Mouse (Mus musculus) CH12.LX (cell line): ENCODE measurements around the gene Atf4. TPM values are rescaled to one million over a fixed set of nuclear protein-coding genes. Genes with fewer than 3 reads are reported as not detected.

Experiments used
- DNase-seq: peaks from one replicate; pipeline ENCODE4 v3.0.0-alpha.2; 2013; ENCODE audit errors: extremely low read depth
- H3K27ac ChIP-seq: 2 replicates; pipeline ENCODE4 v1.5.1; 2012; ENCODE audit warnings: low read depth, mild to moderate bottlenecking, control low read depth, moderate library complexity; ENCODE audit not compliant: insufficient read depth
- H3K27me3 ChIP-seq: replicated peaks from 2 replicates; pipeline ENCODE3; 2012; ENCODE audit warnings: inconsistent platforms
- H3K36me3 ChIP-seq, 2 experiments: replicated peaks in 1 of 2; 2 replicates each; pipeline versions ENCODE3 to v1.6.1; 2012; ENCODE audit warnings: inconsistent platforms in 1 of 2, low read length in 1 of 2, mild to moderate bottlenecking in 1 of 2, mixed read lengths in 1 of 2, moderate library complexity in 1 of 2; ENCODE audit not compliant: control insufficient read depth in 1 of 2, insufficient read depth in 1 of 2
- H3K4me1 ChIP-seq, 2 experiments: 2 replicates each; pipeline ENCODE4 v1.6.1; 2012; ENCODE audit warnings: inconsistent platforms in 1 of 2, moderate library complexity in 1 of 2; ENCODE audit not compliant: insufficient read depth in 2 of 2, control insufficient read depth in 1 of 2
- H3K4me2 ChIP-seq: 2 replicates; pipeline ENCODE4 v1.6.1; 2012; ENCODE audit warnings: low read depth, mild to moderate bottlenecking, control low read depth; ENCODE audit not compliant: poor library complexity, insufficient read depth, severe bottlenecking
- H3K4me3 ChIP-seq, 3 experiments: fragments of 150-350 bp in 1 of 3; sonication (generic) in 1 of 3; replicated peaks in 1 of 3; 2 replicates each; pipeline versions ENCODE3 to v1.5.1; 2011 to 2012; ENCODE audit warnings: low read depth in 2 of 3, low read length in 2 of 3, mild to moderate bottlenecking in 2 of 3, moderate library complexity in 2 of 3, control low read depth in 1 of 3, improper control_type of control experiment in 1 of 3, inconsistent platforms in 1 of 3, mixed read lengths in 1 of 3; ENCODE audit not compliant: poor library complexity in 1 of 3
- H3K79me2 ChIP-seq: replicated peaks from 2 replicates; pipeline ENCODE4 v1.6.1; 2012; ENCODE audit warnings: mild to moderate bottlenecking, moderate library complexity; ENCODE audit not compliant: control insufficient read depth, poor library complexity, insufficient read depth, severe bottlenecking; ENCODE audit errors: extremely low read depth
- H3K9ac ChIP-seq: 2 replicates; pipeline ENCODE4 v1.6.1; 2012; ENCODE audit warnings: low read depth, mild to moderate bottlenecking, control low read depth, moderate library complexity; ENCODE audit not compliant: insufficient read depth
- H3K9me3 ChIP-seq: replicated peaks from 2 replicates; pipeline ENCODE3; 2012; ENCODE audit warnings: low read length, inconsistent platforms, mixed read lengths
- BHLHE40 ChIP-seq: IDR thresholded peaks from 2 replicates; pipeline ENCODE4 v1.6.1; 2011; ENCODE audit warnings: mild to moderate bottlenecking, low read depth, low read length, improper control_type of control experiment
- CHD1 ChIP-seq: IDR thresholded peaks from 2 replicates; pipeline ENCODE4 v1.6.1; 2012; ENCODE audit warnings: low read depth, low read length, improper control_type of control experiment, inconsistent platforms
- E2F4 ChIP-seq: IDR thresholded peaks from 2 replicates; pipeline ENCODE4 v1.6.1; 2011; ENCODE audit warnings: low read depth, low read length, improper control_type of control experiment; ENCODE audit not compliant: insufficient replicate concordance
- ELF1 ChIP-seq: IDR thresholded peaks from 2 replicates; pipeline ENCODE4 v1.6.1; 2014; ENCODE audit warnings: low read depth, mild to moderate bottlenecking, inconsistent platforms, low read length, improper control_type of control experiment
- ETS1 ChIP-seq: conservative IDR thresholded peaks from 2 replicates; pipeline ENCODE4 v1.6.1; 2012; ENCODE audit warnings: low read depth, mild to moderate bottlenecking, inconsistent platforms, low read length, improper control_type of control experiment, moderate library complexity
- GABPA ChIP-seq: IDR thresholded peaks from 2 replicates; pipeline ENCODE4 v1.6.1; 2012; ENCODE audit warnings: low read depth, low read length, improper control_type of control experiment, inconsistent platforms; ENCODE audit not compliant: insufficient replicate concordance
- HCFC1 ChIP-seq: IDR thresholded peaks from 2 replicates; pipeline ENCODE4 v1.6.1; 2012; ENCODE audit warnings: low read depth, mild to moderate bottlenecking, inconsistent platforms, low read length, improper control_type of control experiment
- IRF4 ChIP-seq: IDR thresholded peaks from 2 replicates; pipeline ENCODE4 v1.6.1; 2014; ENCODE audit warnings: low read depth, mild to moderate bottlenecking, inconsistent platforms, low read length, improper control_type of control experiment
- JUN ChIP-seq: IDR thresholded peaks from 2 replicates; pipeline ENCODE4 v1.6.1; 2011; ENCODE audit warnings: low read depth, mild to moderate bottlenecking, low read length, improper control_type of control experiment, moderate library complexity; ENCODE audit not compliant: insufficient read depth
- JUND ChIP-seq: conservative IDR thresholded peaks from 2 replicates; pipeline ENCODE4 v1.6.1; 2011; ENCODE audit warnings: low read depth, low read length, improper control_type of control experiment
- KAT2A ChIP-seq: IDR thresholded peaks from 2 replicates; pipeline ENCODE4 v1.6.1; 2012; ENCODE audit warnings: low read length, improper control_type of control experiment, inconsistent platforms; ENCODE audit not compliant: insufficient replicate concordance
- MAZ ChIP-seq: IDR thresholded peaks from 2 replicates; pipeline ENCODE4 v1.6.1; 2012; ENCODE audit warnings: low read depth, mild to moderate bottlenecking, inconsistent platforms, low read length, improper control_type of control experiment, moderate library complexity
- MEF2A ChIP-seq: IDR thresholded peaks from 2 replicates; pipeline ENCODE4 v1.6.1; 2014; ENCODE audit warnings: low read depth, mild to moderate bottlenecking, inconsistent platforms, low read length, improper control_type of control experiment, borderline replicate concordance
- MXI1 ChIP-seq: IDR thresholded peaks from 2 replicates; pipeline ENCODE4 v1.6.1; 2011; ENCODE audit warnings: mild to moderate bottlenecking, low read depth, low read length, improper control_type of control experiment
- MYC ChIP-seq: IDR thresholded peaks from 2 replicates; pipeline ENCODE4 v1.6.1; 2011; ENCODE audit warnings: low read depth, mild to moderate bottlenecking, improper control_type of control experiment, low read length
- NELFE ChIP-seq: IDR thresholded peaks from 2 replicates; pipeline ENCODE4 v1.6.1; 2011; ENCODE audit warnings: low read depth, low read length, improper control_type of control experiment
- PAX5 ChIP-seq: IDR thresholded peaks from 2 replicates; pipeline ENCODE4 v1.6.1; 2012; ENCODE audit warnings: low read length, inconsistent platforms, mixed read lengths
- POLR2A ChIP-seq: IDR thresholded peaks from 2 replicates; pipeline ENCODE4 v1.6.1; 2011; ENCODE audit warnings: low read depth, mild to moderate bottlenecking, improper control_type of control experiment, low read length
- RAD21 ChIP-seq: IDR thresholded peaks from 2 replicates; pipeline ENCODE4 v1.6.1; 2011; ENCODE audit warnings: low read depth, mild to moderate bottlenecking, low read length, improper control_type of control experiment, moderate library complexity
- SMC3 ChIP-seq: IDR thresholded peaks from 2 replicates; pipeline ENCODE4 v1.6.1; 2011; ENCODE audit warnings: low read depth, low read length, improper control_type of control experiment
- TCF12 ChIP-seq: IDR thresholded peaks from 2 replicates; pipeline ENCODE4 v1.6.1; 2014; ENCODE audit warnings: low read depth, mild to moderate bottlenecking, inconsistent platforms, low read length, improper control_type of control experiment
- UBTF ChIP-seq: IDR thresholded peaks from 2 replicates; pipeline ENCODE4 v1.6.1; 2012; ENCODE audit warnings: low read depth, mild to moderate bottlenecking, inconsistent platforms, low read length, improper control_type of control experiment, moderate library complexity
- USF1 ChIP-seq: IDR thresholded peaks from 2 replicates; pipeline ENCODE4 v1.6.1; 2014; ENCODE audit warnings: low read depth, mild to moderate bottlenecking, inconsistent platforms, low read length, improper control_type of control experiment
- USF2 ChIP-seq: conservative IDR thresholded peaks from 2 replicates; pipeline ENCODE4 v1.6.1; 2011; ENCODE audit warnings: low read depth, low read length, improper control_type of control experiment
- ZC3H11A ChIP-seq: IDR thresholded peaks from 2 replicates; pipeline ENCODE4 v1.6.1; 2012; ENCODE audit warnings: low read depth, mild to moderate bottlenecking, inconsistent platforms, low read length, improper control_type of control experiment
- ZKSCAN1 ChIP-seq: IDR thresholded peaks from 2 replicates; pipeline ENCODE4 v1.6.1; 2012; ENCODE audit warnings: low read depth, inconsistent platforms, low read length, improper control_type of control experiment, borderline replicate concordance
- ZMIZ1 ChIP-seq: IDR thresholded peaks from 2 replicates; pipeline ENCODE4 v1.6.1; 2012; ENCODE audit warnings: low read depth, mild to moderate bottlenecking, inconsistent platforms, low read length, improper control_type of control experiment
- ZNF384 ChIP-seq: IDR thresholded peaks from 2 replicates; pipeline ENCODE4 v1.6.1; 2012; ENCODE audit warnings: low read depth, low read length, improper control_type of control experiment, inconsistent platforms
- dilution Hi-C: fragments of 300-500 bp; cut with MboI; formaldehyde crosslinking; loops from 2 replicates; pipeline ENCODE4 v1.14.3; 2020; ENCODE audit warnings: low sequenced_read_pairs; ENCODE audit not compliant: extremely low pct_unique_long_range_greater_than_20kb, extremely low pct_ligation_motif_present
- in situ Hi-C: fragments of 300-500 bp; cut with MboI; formaldehyde crosslinking; loops from 3 replicates; pipeline ENCODE4 v1.14.3; 2019; ENCODE audit warnings: low sequenced_read_pairs, low pct_ligation_motif_present, low pct_unique_long_range_greater_than_20kb, mixed read lengths
- polyA plus RNA-seq: library from polyadenylated mRNA; unstranded; fragments of >175 nt; gene quantifications from 2 replicates; pipeline ENCODE4 v1.2.1, GENCODE M21; 2012; ENCODE audit warnings: low read depth; ENCODE audit not compliant: insufficient read length
- total RNA-seq, 2 experiments: library from RNA; depleted of rRNA; stranded (reverse); fragments of 300-350 nt in 1 of 2; fragments of >200 nt in 1 of 2; gene quantifications; 2 replicates each; pipeline ENCODE4 v1.2.3; 2012 to 2014

The Atf4 gene
- total and polyA plus RNA-seq, 3 experiments: 357 to 819 (median 486) TPM

DNA sequence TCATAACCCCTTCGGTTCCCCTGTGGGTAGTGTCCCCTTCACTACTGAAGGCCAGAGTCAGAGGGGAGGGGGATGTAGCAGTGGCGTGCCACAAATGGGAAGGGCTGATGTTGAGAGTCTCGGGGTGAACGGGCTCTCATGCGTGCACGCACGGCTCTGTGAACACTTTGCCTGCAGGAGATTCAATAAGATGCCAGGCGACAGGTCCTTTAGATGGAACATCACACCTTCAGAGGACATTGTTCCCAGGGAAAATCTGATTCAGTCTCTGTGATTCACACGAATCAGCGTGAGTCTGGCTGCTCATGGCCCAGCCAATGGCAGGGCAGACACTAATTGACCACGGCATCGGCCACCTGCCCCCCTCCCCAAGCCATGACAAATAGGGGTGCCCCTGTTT is 49.2 kb downstream of the Atf4 start:
- Histone ChIP-seq H3K9ac (no peak overlapping the region), H3K79me2 (no peaks in the 10 kb centered on the region), H3K27me3 (peaks cover 85% of the 10 kb centered on the region), H3K9me3 (no peaks in the 10 kb centered on the region), H3K27ac (no peak overlapping the region), H3K4me3 (no peak overlapping the region), H3K4me1 (no peaks in the 10 kb centered on the region), H3K36me3 (no peaks in the 10 kb centered on the region), H3K4me2 (no peak overlapping the region)
- DNase-seq: no peak
- TF ChIP-seq ETS1 (no peak), SMC3 (no peak), USF1 (no peak), POLR2A (no peak), MEF2A (no peak), TCF12 (no peak), UBTF (no peak), IRF4 (no peak), ZKSCAN1 (no peak), ELF1 (no peak), ZNF384 (no peak)
- dilution Hi-C loops: no loop called here
- in situ Hi-C loops: no loop called here

GRCm38 (mm10) chr15:80306146-80306545 is 51.2 kb downstream of the Atf4 start:
- H3K27ac ChIP-seq: no peak overlapping the region
- in situ Hi-C loops: no loop called here
- TF ChIP-seq CHD1: no peak
- TF ChIP-seq MYC: no peak
- TF ChIP-seq HCFC1: no peak
- no peak for TF ChIP-seq RAD21
- TF ChIP-seq NELFE: no peak
- TF ChIP-seq GABPA: no peak
- no peak for TF ChIP-seq MAZ
- TF ChIP-seq PAX5: no peak
- TF ChIP-seq SMC3: no peak
- TF ChIP-seq ZC3H11A: no peak
- no peak for TF ChIP-seq USF2
- TF ChIP-seq ZMIZ1: no peak
- TF ChIP-seq JUND: no peak
- TF ChIP-seq MXI1: no peak
- no peak for TF ChIP-seq E2F4
- TF ChIP-seq JUN: no peak
- no peak for TF ChIP-seq BHLHE40
- TF ChIP-seq KAT2A: no peak
- TF ChIP-seq, all 38 proteins: peak for 0
- H3K9me3 ChIP-seq: no peaks in the 10 kb centered on the region
- H3K4me3 ChIP-seq: no peak overlapping the region
- no peak for DNase-seq
- no peak overlapping the region for H3K4me2 ChIP-seq
- H3K36me3 ChIP-seq: no peaks in the 10 kb centered on the region
- peaks cover 83% of the 10 kb centered on the region for H3K27me3 ChIP-seq
- no peak overlapping the region for H3K9ac ChIP-seq
- H3K79me2 ChIP-seq: no peaks in the 10 kb centered on the region
- no peaks in the 10 kb centered on the region for H3K4me1 ChIP-seq
- dilution Hi-C loops: no loop called here
